Mouse (Mus musculus) midbrain, embryonic 12.5 days (tissue): ENCODE measurements at regions not wholly inside any gene's neighbourhood (a gene's known extent, or its start where the extent isn't known, plus 50 kb on each side); places are given as distances from the start of the nearest gene placed in this dataset.

ENCODE experiments used
- ATAC-seq: fragments of 200-750 bp; cut with Nextera tagmentation; 2 replicates; pipeline ENCODE4 v1.8.0; 2017; ENCODE audit warnings: low read depth, moderate TSS enrichment, moderate library complexity; ENCODE audit not compliant: low FRiP score
- H3K27ac ChIP-seq: fragments of 300-500 bp; sonication (generic); replicated peaks from 2 replicates; pipeline ENCODE4 v1.5.1; 2016; ENCODE audit warnings: mild to moderate bottlenecking
- H3K27me3 ChIP-seq: fragments of 300-500 bp; sonication (generic); 2 replicates; pipeline ENCODE4 v1.6.1; 2016; ENCODE audit warnings: mild to moderate bottlenecking
- H3K36me3 ChIP-seq: fragments of 300-500 bp; sonication (generic); 2 replicates; pipeline ENCODE4 v1.6.1; 2016
- H3K4me1 ChIP-seq: fragments of 300-500 bp; sonication (generic); 2 replicates; pipeline ENCODE4 v1.6.1; 2016
- H3K4me2 ChIP-seq: fragments of 300-500 bp; sonication (generic); replicated peaks from 2 replicates; pipeline ENCODE4 v1.6.1; 2016; ENCODE audit warnings: mild to moderate bottlenecking, moderate library complexity
- H3K4me3 ChIP-seq: fragments of 300-500 bp; sonication (generic); 2 replicates; pipeline ENCODE4 v1.5.1; 2016; ENCODE audit warnings: mild to moderate bottlenecking
- H3K9ac ChIP-seq: fragments of 300-500 bp; sonication (generic); replicated peaks from 2 replicates; pipeline ENCODE4 v1.6.1; 2016; ENCODE audit warnings: mild to moderate bottlenecking, moderate library complexity
- H3K9me3 ChIP-seq: fragments of 300-500 bp; sonication (generic); 2 replicates; pipeline ENCODE4 v1.6.1; 2016; ENCODE audit warnings: mild to moderate bottlenecking
- WGBS: fragments of 180-500 bp; shearing (Covaris S2); methylation state at CpG from one replicate; pipeline ENCODE4 v1.1.7; 2016; 5-methylcytosine and 5-hydroxymethylcytosine counted together

DNA sequence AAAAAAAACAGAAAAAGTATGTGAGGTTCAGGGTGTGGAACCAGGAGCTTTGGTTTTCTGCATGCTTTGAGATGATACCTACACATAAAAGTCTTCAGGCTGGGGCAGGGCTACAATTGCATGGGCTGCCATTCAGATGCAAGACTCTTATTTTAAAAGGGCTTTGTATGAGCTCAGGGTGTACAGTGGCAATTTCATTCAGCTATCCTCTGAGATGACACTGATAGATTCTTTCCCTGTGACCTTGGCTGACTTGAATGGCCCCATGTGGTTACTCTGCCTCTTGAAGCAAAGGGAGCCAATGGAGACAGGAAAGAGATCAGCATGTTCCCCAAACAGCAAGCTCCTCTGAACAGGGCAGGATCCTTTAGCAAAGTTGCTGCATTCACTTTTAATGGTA, 177.1 kb downstream of the Cmpk2 start:
- Histone ChIP-seq H3K9me3 (no peaks in the 10 kb centered on the region), H3K9ac (no peak overlapping the region), H3K4me1 (no peaks in the 10 kb centered on the region; the same call in none of the 2 replicates), H3K4me3 (no peak overlapping the region), H3K27me3 (no peaks in the 10 kb centered on the region), H3K4me2 (no peak overlapping the region), H3K27ac (no peak overlapping the region), H3K36me3 (no peaks in the 10 kb centered on the region)
- no peak for ATAC-seq

DNA sequence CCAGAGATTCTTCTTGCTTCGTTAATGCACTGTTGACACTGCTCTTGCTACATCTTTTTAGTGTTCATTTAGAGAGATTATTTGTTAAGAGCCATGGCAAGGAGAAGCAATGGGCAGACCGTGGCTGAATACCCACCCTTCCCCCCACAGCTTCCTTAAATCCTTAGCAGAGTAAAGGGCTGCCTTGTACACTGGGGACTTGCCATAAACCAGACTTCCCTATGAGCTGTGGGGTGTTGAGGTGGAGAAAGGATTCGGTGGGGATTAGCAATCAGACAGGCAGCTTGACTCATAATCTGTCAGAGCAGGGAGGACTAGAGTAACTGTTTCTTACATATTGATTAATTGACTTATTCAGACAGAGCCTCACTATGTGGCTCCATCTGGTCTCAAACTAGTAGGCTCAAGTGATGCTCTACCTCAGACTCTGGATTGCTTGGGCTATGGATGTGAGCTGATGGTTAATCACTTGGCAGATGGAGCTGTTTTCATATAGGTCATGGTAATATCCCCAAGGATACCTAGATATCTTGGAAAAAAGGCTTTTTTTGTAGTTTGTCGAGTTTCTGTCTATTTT, 166.7 kb downstream of the Cmpk2 start:
- Histone ChIP-seq H3K4me1 (peaks cover 40% of the 10 kb centered on the region), H3K4me2 (peak overlapping the region; percentile 21), H3K27ac (peak overlapping the region; percentile 78), H3K4me3 (no peak overlapping the region), H3K36me3 (no peaks in the 10 kb centered on the region), H3K9me3 (no peaks in the 10 kb centered on the region), H3K27me3 (no peaks in the 10 kb centered on the region), H3K9ac (no peak overlapping the region)
- peak; percentile 79 for ATAC-seq
- WGBS: 37% methylated on average over 4 of the region's 4 CpGs

- H3K27me3 ChIP-seq: no peaks in the 10 kb centered on the region
- no peaks in the 10 kb centered on the region for H3K36me3 ChIP-seq
- no peaks in the 10 kb centered on the region for H3K9me3 ChIP-seq
- H3K4me2 ChIP-seq: peak overlapping the region; percentile 21
- peak; percentile 43; the same call in 1 of the 2 replicates for ATAC-seq
- WGBS: 18% methylated on average over 3 of the region's 3 CpGs
- no peak overlapping the region for H3K4me3 ChIP-seq
- H3K4me1 ChIP-seq: peaks cover 42% of the 10 kb centered on the region
- peak overlapping the region; percentile 78 for H3K27ac ChIP-seq
- H3K9ac ChIP-seq: no peak overlapping the region
Observed at GRCm38 (mm10) chr12:26635253-26635652, 166.2 kb downstream of the Cmpk2 start.

- 0 out of 2 replicates have a peak overlapping the region, but pooled peaks have one; percentile 11 for H3K9ac ChIP-seq
- H3K4me1 ChIP-seq: peaks cover 42% of the 10 kb centered on the region
- WGBS: 9% methylated on average over 1 of the region's 1 CpGs
- H3K27me3 ChIP-seq: no peaks in the 10 kb centered on the region
- H3K4me3 ChIP-seq: no peak overlapping the region
- peak overlapping the region; percentile 95 for H3K27ac ChIP-seq
- H3K9me3 ChIP-seq: no peaks in the 10 kb centered on the region
- no peaks in the 10 kb centered on the region for H3K36me3 ChIP-seq
- peak overlapping the region; percentile 40 for H3K4me2 ChIP-seq
- ATAC-seq: peak; percentile 93
Observed at GRCm38 (mm10) chr12:26631795-26632122, 162.8 kb downstream of the Cmpk2 start.

- 6% methylated on average over 4 of the region's 4 CpGs for WGBS
- H3K4me3 ChIP-seq: no peak overlapping the region
- peak overlapping the region; percentile 95 for H3K27ac ChIP-seq
- H3K4me2 ChIP-seq: peak overlapping the region; percentile 40
- peak; percentile 85 for ATAC-seq
- H3K27me3 ChIP-seq: no peaks in the 10 kb centered on the region
- 0 out of 2 replicates have a peak overlapping the region, but pooled peaks have one; percentile 11 for H3K9ac ChIP-seq
- peaks cover 40% of the 10 kb centered on the region for H3K4me1 ChIP-seq
- H3K9me3 ChIP-seq: no peaks in the 10 kb centered on the region
- H3K36me3 ChIP-seq: no peaks in the 10 kb centered on the region
Observed at GRCm38 (mm10) chr12:26631111-26631794, 162.2 kb downstream of the Cmpk2 start.

- ATAC-seq: no peak
- Histone ChIP-seq H3K4me3 (no peak overlapping the region), H3K9ac (no peak overlapping the region)
Observed at GRCm38 (mm10) chr12:26621135-26621932, 152.3 kb downstream of the Cmpk2 start.

GRCm38 (mm10) chr12:26620501-26621134, 151.6 kb downstream of the Cmpk2 start:
- 69% methylated on average over 8 of the region's 8 CpGs for WGBS
- no peak for ATAC-seq
- H3K27ac ChIP-seq: peak overlapping the region; percentile 16; the same call in 1 of the 2 replicates

More at GRCm38 (mm10) chr12:26621135-26621932, 152.3 kb downstream of the Cmpk2 start:
- no peak overlapping the region for H3K4me2 ChIP-seq
- H3K27ac ChIP-seq: peak overlapping the region; percentile 16
- H3K27me3 ChIP-seq: no peaks in the 10 kb centered on the region
- H3K9me3 ChIP-seq: no peaks in the 10 kb centered on the region
- no peaks in the 10 kb centered on the region for H3K36me3 ChIP-seq
- peaks cover 13% of the 10 kb centered on the region for H3K4me1 ChIP-seq
- WGBS: 78% methylated on average over 12 of the region's 12 CpGs

GRCm38 (mm10) chr12:26617969-26618368, 149.0 kb downstream of the Cmpk2 start:
- Histone ChIP-seq H3K27ac (no peak overlapping the region), H3K27me3 (no peaks in the 10 kb centered on the region), H3K4me1 (peaks cover 21% of the 10 kb centered on the region), H3K9me3 (no peaks in the 10 kb centered on the region), H3K36me3 (no peaks in the 10 kb centered on the region), H3K4me3 (no peak overlapping the region), H3K4me2 (no peak overlapping the region), H3K9ac (no peak overlapping the region)
- ATAC-seq: no peak
- 82% methylated on average over 3 of the region's 3 CpGs for WGBS

More at GRCm38 (mm10) chr12:26620501-26621134, 151.6 kb downstream of the Cmpk2 start:
- no peaks in the 10 kb centered on the region for H3K36me3 ChIP-seq
- H3K4me1 ChIP-seq: peaks cover 13% of the 10 kb centered on the region
- H3K4me3 ChIP-seq: no peak overlapping the region
- H3K9me3 ChIP-seq: no peaks in the 10 kb centered on the region
- no peak overlapping the region for H3K4me2 ChIP-seq
- H3K9ac ChIP-seq: no peak overlapping the region
- no peaks in the 10 kb centered on the region for H3K27me3 ChIP-seq

GRCm38 (mm10) chr12:26613086-26613705, 144.2 kb downstream of the Cmpk2 start:
- no peak overlapping the region for H3K4me3 ChIP-seq
- H3K36me3 ChIP-seq: no peaks in the 10 kb centered on the region
- no peak overlapping the region for H3K4me2 ChIP-seq
- H3K4me1 ChIP-seq: peaks cover 9% of the 10 kb centered on the region; the same call in 1 of the 2 replicates
- no peak overlapping the region for H3K9ac ChIP-seq
- no peaks in the 10 kb centered on the region for H3K9me3 ChIP-seq
- 67% methylated on average over 11 of the region's 11 CpGs for WGBS
- no peak overlapping the region for H3K27ac ChIP-seq
- no peaks in the 10 kb centered on the region for H3K27me3 ChIP-seq
- peak; percentile 38; the same call in 1 of the 2 replicates for ATAC-seq

DNA sequence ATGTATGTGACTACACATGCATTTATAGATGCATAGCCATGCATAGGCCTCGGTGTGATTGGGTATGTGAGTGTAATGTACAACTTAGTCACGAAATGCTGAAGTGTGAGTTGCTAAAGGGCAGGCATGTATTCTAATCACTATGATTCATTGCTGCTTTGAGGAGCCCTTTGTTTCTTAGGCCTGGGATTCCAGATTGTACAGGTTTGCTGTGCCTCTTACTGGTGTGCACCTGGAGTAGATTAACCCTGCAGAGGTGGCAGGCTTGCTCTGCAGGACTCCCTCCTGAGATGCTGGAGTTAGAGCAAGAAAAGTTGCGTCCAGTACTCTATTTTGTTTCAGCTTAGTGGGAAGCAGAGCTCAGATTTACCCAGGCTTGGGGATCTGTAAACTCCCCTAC, 141.1 kb downstream of the Cmpk2 start:
- Histone ChIP-seq H3K4me3 (no peak overlapping the region), H3K9me3 (no peaks in the 10 kb centered on the region), H3K27ac (no peak overlapping the region), H3K27me3 (no peaks in the 10 kb centered on the region), H3K4me1 (peaks cover 9% of the 10 kb centered on the region; the same call in 1 of the 2 replicates), H3K9ac (no peak overlapping the region), H3K36me3 (no peaks in the 10 kb centered on the region), H3K4me2 (no peak overlapping the region)
- 82% methylated on average over 3 of the region's 3 CpGs for WGBS
- ATAC-seq: no peak

DNA sequence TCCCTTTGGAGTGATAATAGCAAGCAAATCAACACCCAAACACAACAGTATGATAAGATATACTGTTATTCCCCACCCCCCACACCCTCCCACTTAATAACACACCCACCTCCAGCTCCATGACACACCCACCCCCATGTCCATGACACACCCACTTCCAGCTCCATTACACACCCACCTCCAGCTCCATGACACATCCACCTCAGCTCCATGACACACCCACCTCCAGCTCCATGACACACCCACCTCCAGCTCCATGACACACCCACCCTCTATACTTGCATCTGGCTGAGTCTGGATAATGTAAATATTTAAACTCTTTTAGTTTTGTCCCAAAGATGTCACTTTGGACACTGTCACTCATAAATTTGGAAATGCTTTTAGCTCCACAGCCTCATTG, 129.5 kb downstream of the Cmpk2 start:
- no peak overlapping the region for H3K9ac ChIP-seq
- no peak overlapping the region for H3K27ac ChIP-seq
- ATAC-seq: no peak
- no peak overlapping the region for H3K4me2 ChIP-seq
- H3K4me1 ChIP-seq: no peaks in the 10 kb centered on the region
- H3K4me3 ChIP-seq: no peak overlapping the region
- H3K36me3 ChIP-seq: no peaks in the 10 kb centered on the region
- no peaks in the 10 kb centered on the region for H3K27me3 ChIP-seq
- no peaks in the 10 kb centered on the region for H3K9me3 ChIP-seq
